Mouse (Mus musculus): ENCODE results near the gene Pld2. TPM values are rescaled to one million over a fixed set of nuclear protein-coding genes. Genes with fewer than 3 reads are reported as not detected.

Gene Pld2
- 1 to 10 TPM; 2.3 to 3.0 TPM for polyA plus RNA-seq (2017; shearing (Covaris generic))

GRCm38 (mm10) chr11:70539877-70540587 is at the start of gene Pld2:
Pld2 (plus strand) TSS chr11:70540064.

DNA sequence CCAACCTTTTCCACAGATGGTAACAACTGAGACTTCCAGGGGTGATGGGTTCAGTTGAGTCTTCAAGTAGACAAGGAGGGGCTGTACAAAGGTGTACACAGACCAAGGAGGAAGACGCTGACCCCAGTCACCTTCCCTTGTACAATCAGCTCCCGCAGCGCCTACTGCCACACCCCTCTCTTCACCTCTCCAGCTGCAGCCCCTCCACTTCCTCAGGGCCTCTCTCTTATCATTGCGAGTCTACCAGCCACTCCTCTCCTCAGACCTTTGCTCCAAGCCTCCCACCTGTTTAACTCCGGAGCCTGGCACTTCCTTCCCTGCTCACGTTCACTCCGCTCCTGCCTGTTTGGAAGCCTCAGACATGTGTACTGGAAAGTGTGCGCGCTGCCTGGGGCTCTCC is 34.9 kb upstream of the Pld2 start, which contains the start of gene Tm4sf5:
Gene Tm4sf5, plus strand, starts transcription at position 275 of the 400 bp plus-strand sequence.

GRCm38 (mm10) chr11:70514288-70514687 is 25.6 kb upstream of the Pld2 start, which contains the start of gene Vmo1:
Vmo1 (minus strand) TSS chr11:70514616.

DNA sequence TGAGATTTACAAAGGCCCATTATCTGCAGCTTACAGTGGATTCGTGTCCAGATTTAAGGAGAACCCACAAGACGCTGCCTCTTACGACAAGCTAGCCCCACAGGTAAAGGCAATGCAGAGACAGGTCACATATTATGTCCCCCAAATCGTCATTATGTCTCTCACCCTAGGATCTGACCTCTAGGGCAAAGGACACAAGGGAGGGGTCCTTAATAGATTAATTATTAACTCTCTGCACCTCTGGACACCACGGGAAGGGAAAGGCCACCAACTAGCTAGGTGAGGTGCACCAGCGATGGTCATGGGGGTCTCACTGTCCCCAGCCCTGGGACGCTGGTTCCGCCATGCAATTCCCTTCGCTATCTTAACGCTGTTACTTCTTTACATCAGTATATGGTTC is 20.9 kb upstream of the Pld2 start, which contains the start of gene Gltpd2:
Gene Gltpd2, plus strand, starts transcription at position 274 of the 400 bp plus-strand sequence.

DNA sequence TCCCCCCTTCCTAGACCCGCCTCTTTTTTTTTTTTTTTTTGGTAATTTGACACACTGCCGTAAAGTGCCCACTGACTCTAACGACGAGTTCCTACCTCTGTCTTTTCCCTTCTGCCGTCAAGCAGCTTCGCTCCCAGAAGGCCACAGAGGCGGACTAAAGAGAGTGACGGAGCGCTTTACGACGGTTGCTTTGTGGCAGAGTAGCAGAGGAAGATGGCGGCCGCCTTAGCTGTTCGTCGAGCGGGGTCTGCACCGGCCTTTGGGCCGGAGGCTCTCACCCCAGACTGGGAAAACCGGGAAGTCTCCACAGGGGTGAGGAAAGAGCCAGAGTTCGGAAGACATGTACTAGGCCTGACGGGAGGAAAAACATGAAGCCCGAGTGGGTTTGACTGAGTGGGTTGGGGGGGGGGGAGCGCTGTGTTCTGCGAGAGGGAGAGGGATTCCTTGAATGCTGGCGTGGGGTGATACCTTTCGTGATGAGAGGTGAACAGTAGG is 14.6 kb upstream of the Pld2 start, which contains the start of gene Psmb6:
Gene Psmb6, plus strand, starts transcription at position 184 of the 495 bp plus-strand sequence.

DNA sequence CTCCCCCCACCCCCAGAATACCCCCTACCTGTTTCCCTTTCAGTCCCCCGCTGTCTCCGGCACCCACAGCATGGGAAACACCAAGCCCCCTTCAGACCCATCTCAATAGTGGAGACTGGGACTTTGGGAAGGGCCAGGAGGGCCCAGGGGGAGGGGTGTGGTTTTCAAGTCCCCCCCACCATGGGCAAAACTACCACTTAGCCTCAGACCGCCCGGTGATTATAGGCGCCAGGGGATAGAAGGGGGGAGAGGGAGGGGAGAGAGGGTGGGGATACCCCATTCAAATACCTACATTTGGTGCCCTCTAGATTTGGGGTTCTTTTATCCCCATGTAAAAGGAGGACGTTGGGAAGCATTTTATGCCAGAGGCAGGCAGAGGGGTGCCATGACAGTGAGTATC is 7.0 kb upstream of the Pld2 start, which contains the start of gene Gm40193:
Gene Gm40193, minus strand, starts transcription at position 101 of the 400 bp plus-strand sequence.

DNA sequence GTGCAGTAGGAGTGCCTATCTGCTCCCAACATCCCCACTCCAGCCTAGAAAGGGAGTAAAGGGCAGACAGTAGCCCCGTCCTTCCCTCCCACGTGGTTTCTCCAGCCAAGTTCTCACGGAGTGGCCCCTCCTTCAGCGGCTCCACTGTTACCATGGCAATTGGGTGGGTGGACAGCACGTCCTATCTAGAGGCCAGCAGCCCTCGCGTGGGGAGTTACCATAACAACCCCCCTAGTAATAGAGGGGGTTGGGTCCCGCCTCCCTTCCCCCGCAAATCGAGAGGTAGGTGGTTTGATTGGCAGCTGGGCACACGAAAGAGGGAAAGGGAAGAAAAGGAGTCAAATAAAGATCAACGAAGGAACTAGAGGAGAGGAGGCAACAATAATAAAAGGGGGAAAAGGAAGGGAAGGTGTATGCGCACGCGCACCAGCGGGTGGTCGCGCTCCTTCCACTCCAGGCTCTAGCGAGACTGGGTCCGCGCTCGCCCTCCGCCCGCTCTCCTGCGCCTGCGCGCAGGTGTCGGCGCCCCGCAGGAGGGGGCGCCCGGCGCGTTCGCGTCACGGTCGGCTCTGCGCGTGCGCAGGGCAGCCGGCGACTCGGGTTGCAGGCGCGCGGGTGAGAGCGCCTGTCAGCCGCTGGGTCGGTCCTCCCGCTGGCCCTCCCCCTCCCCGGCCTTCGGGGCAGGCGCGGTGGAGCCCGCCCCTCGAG is 22.6 kb downstream of the Pld2 start, which contains the start of gene Mink1:
Gene Mink1, plus strand, starts transcription at position 595 of the 708 bp plus-strand sequence.

Other genes with a start within 250 kb of the Pld2 start
- gene Alox12e, start 217.4 kb upstream of the Pld2 start, polyA plus RNA-seq (2017; shearing (Covaris generic)) = under 1 TPM in 1 of 2 experiments, not detected in 1; 0.26 TPM
- 1 to 10 TPM in 1 of 2 experiments, under 1 TPM in 1; 0.67 to 2.4 TPM for gene Alox15, start 188.0 kb upstream of the Pld2 start, polyA plus RNA-seq (2017; shearing (Covaris generic))
- gene Pelp1, start 130.0 kb upstream of the Pld2 start, polyA plus RNA-seq (2017; shearing (Covaris generic)) = 10 to 100 TPM in 1 of 2 experiments, 1 to 10 TPM in 1; 8.7 to 12.7 TPM
- 100 to 1,000 TPM; 315 to 338 TPM for gene Arrb2, start 107.4 kb upstream of the Pld2 start, polyA plus RNA-seq (2017; shearing (Covaris generic))
- gene Med11, start 88.1 kb upstream of the Pld2 start, polyA plus RNA-seq (2017; shearing (Covaris generic)) = 10 to 100 TPM; 74.9 to 86.6 TPM
- gene Zmynd15, start 80.6 kb upstream of the Pld2 start, polyA plus RNA-seq (2017; shearing (Covaris generic)) = not detected
- gene Cxcl16, start 80.1 kb upstream of the Pld2 start, polyA plus RNA-seq (2017; shearing (Covaris generic)) = 1 to 10 TPM in 1 of 2 experiments, under 1 TPM in 1; 0.62 to 3.5 TPM
- gene Tm4sf5, start 34.8 kb upstream of the Pld2 start, polyA plus RNA-seq (2017; shearing (Covaris generic)) = 1 to 10 TPM; 1.9 to 3.4 TPM
- gene Vmo1, start 25.4 kb upstream of the Pld2 start, polyA plus RNA-seq (2017; shearing (Covaris generic)) = not detected
- gene Gltpd2, start 20.9 kb upstream of the Pld2 start, polyA plus RNA-seq (2017; shearing (Covaris generic)) = under 1 TPM in 1 of 2 experiments, not detected in 1; 0.52 TPM
- 100 to 1,000 TPM; 304 to 369 TPM for gene Psmb6, start 14.7 kb upstream of the Pld2 start, polyA plus RNA-seq (2017; shearing (Covaris generic))
- not detected for gene Gm40193, start 7.1 kb upstream of the Pld2 start, polyA plus RNA-seq (2017; shearing (Covaris generic))
- gene Mink1, start 22.8 kb downstream of the Pld2 start, polyA plus RNA-seq (2017; shearing (Covaris generic)) = 10 to 100 TPM; 14.6 to 17.0 TPM
- gene 4930544D05Rik, start 75.8 kb downstream of the Pld2 start, polyA plus RNA-seq (2017; shearing (Covaris generic)) = under 1 TPM in 1 of 2 experiments, not detected in 1; 0.26 TPM
- 1 to 10 TPM in 1 of 2 experiments, under 1 TPM in 1; 0.88 to 1.7 TPM for gene Chrne, start 79.2 kb downstream of the Pld2 start, polyA plus RNA-seq (2017; shearing (Covaris generic))
- under 1 TPM in 1 of 2 experiments, not detected in 1; 0.90 TPM for gene Gp1ba, start 99.1 kb downstream of the Pld2 start, polyA plus RNA-seq (2017; shearing (Covaris generic))
- 100 to 1,000 TPM; 284 to 341 TPM for gene Rnf167, start 107.2 kb downstream of the Pld2 start, polyA plus RNA-seq (2017; shearing (Covaris generic))
- 100 to 1,000 TPM; 159 to 161 TPM for gene Slc25a11, start 107.4 kb downstream of the Pld2 start, polyA plus RNA-seq (2017; shearing (Covaris generic))
- gene Pfn1, start 114.6 kb downstream of the Pld2 start, polyA plus RNA-seq (2017; shearing (Covaris generic)) = 1,000 to 10,000 TPM; 4,890 to 5,701 TPM
- gene Eno3, start 117.1 kb downstream of the Pld2 start, polyA plus RNA-seq (2017; shearing (Covaris generic)) = 10 to 100 TPM; 16.2 to 18.7 TPM
- gene Spag7, start 129.4 kb downstream of the Pld2 start, polyA plus RNA-seq (2017; shearing (Covaris generic)) = 10 to 100 TPM; 76.6 to 85.5 TPM
- 10 to 100 TPM; 29.8 to 41.1 TPM for gene Camta2, start 148.0 kb downstream of the Pld2 start, polyA plus RNA-seq (2017; shearing (Covaris generic))
- under 1 TPM in 1 of 2 experiments, not detected in 1; 0.27 TPM for gene Inca1, start 160.1 kb downstream of the Pld2 start, polyA plus RNA-seq (2017; shearing (Covaris generic))
- 1 to 10 TPM; 2.6 to 3.9 TPM for gene Kif1c, start 160.5 kb downstream of the Pld2 start, polyA plus RNA-seq (2017; shearing (Covaris generic))
- gene Zfp3, start 224.1 kb downstream of the Pld2 start, polyA plus RNA-seq (2017; shearing (Covaris generic)) = 1 to 10 TPM; 7.3 to 7.5 TPM

Measured in activated CD4-positive, CD25-positive, alpha-beta regulatory T cell (primary cell).